Mouse (Mus musculus): Measurements from ENCODE around the gene Gm48551. TPM values are rescaled to one million over a fixed set of nuclear protein-coding genes. Genes with fewer than 3 reads are reported as not detected.

The Gm48551 gene
- polyA plus RNA-seq (2015; fragmentation: Nextera tagmentation; extraction: Ambion mirVana): 1.9 and 2.1 TPM in 2 replicates

GRCm38 (mm10) chr10:81383802-81384604 is at the start of gene Gm48551, which contains the start of gene Dohh:
Gm48551 (plus strand) TSS chr10:81384466.
Dohh (plus strand) TSS chr10:81384428.
- no peaks in the 10 kb centered on the region for H3K9me3 ChIP-seq (replicated peaks; ENCODE audit: low read length)
- no peaks in the 10 kb centered on the region for H3K27me3 ChIP-seq (ENCODE audit: insufficient read depth, low read length)
- WGBS: 5% methylated on average over 50 of the region's 54 CpGs
- H3K4me1 ChIP-seq (replicated peaks; ENCODE audit: insufficient read depth, low read length): peaks cover 12% of the 10 kb centered on the region; the same call in 1 of the 2 replicates
- H3K9ac ChIP-seq (ENCODE audit: low read depth, low read length): peak within 1 kb of the TSS; percentile 74
- peak within 1 kb of the TSS; percentile 90 for H3K27ac ChIP-seq
- ATAC-seq (replicated peaks; ENCODE audit: low FRiP score, low read depth) (peak; percentile 93), DNase-seq (ENCODE audit: low spot score) (peak; percentile 99)
- peak within 1 kb of the TSS; percentile 81 for H3K4me3 ChIP-seq (replicated peaks; ENCODE audit: low read depth, low read length)
- peaks cover 20% of the 10 kb centered on the region; the same call in 1 of the 2 replicates for H3K36me3 ChIP-seq (ENCODE audit: insufficient read depth, low read length)
- TF ChIP-seq CTCF (IDR thresholded peaks at IDR 0.05; ENCODE audit: low read depth): 0 out of 2 replicates have a peak, but pooled peaks have one; percentile 20
- H3K4me2 ChIP-seq (ENCODE audit: low read length): peak within 1 kb of the TSS; percentile 85

DNA sequence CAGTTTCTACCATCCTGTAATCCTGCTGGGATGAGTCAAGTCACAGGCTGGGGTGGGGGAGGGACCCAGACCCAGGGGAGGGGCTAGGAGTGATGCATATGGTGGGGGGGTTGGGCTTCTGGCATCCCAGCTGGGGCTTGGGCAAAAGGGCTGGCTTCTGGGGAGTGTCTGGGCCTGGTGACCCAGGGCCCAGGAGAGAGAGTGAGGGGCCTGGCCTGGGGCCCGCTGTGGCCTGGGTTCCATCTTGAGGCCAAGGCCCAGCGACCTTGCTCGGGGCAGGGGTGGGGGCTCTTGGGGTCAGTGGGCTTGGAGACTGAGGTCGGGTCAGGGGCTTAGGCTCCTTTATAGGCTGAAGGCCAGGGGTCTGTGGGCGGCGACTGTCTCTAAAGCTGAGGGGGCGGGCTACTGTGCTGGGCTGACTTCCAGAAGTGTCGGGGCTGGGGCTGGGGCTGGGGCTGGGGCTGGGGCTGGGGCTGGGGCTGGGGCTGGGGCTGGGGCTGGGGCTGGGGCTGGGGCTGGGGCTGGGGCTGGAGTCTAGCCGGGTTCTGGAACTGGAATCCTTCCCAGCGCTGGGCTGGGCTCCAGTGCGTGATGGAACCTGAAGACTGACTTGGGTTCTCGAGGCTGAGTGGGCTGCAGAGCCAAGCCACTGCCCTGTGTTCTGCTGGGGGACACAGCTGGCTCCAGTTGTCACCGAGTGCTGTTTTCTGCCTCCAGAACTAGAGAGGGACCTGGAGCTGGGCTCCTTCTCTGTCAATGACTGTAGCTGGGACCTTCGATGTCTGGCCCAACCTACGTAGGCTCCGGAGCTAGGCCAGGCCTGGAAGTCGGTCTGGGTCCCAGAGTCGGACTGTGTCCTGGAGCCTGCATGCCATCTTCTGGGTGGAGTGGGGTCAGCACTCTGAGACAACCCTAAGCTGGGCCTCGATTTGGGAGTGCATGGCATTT is 48.6 kb upstream of the Gm48551 start:
- ATAC-seq (replicated peaks; ENCODE audit: low FRiP score, low read depth): peak; percentile 23
- Histone ChIP-seq H3K27ac (peak overlapping the region; percentile 66), H3K9me3 (replicated peaks; ENCODE audit: low read length) (no peaks in the 10 kb centered on the region), H3K4me2 (ENCODE audit: low read length) (no peak overlapping the region), H3K36me3 (ENCODE audit: insufficient read depth, low read length) (no peaks in the 10 kb centered on the region), H3K4me3 (replicated peaks; ENCODE audit: low read depth, low read length) (no peak overlapping the region), H3K27me3 (ENCODE audit: insufficient read depth, low read length) (no peaks in the 10 kb centered on the region), H3K4me1 (replicated peaks; ENCODE audit: insufficient read depth, low read length) (peaks cover 20% of the 10 kb centered on the region; the same call in 1 of the 2 replicates), H3K9ac (ENCODE audit: low read depth, low read length) (no peak overlapping the region)
- DNase-seq (ENCODE audit: low spot score): peak; percentile 48
- peak; percentile 25; the same call in 1 of the 2 replicates for TF ChIP-seq CTCF (IDR thresholded peaks at IDR 0.05; ENCODE audit: low read depth)
- 53% methylated on average over 14 of the region's 19 CpGs for WGBS

DNA sequence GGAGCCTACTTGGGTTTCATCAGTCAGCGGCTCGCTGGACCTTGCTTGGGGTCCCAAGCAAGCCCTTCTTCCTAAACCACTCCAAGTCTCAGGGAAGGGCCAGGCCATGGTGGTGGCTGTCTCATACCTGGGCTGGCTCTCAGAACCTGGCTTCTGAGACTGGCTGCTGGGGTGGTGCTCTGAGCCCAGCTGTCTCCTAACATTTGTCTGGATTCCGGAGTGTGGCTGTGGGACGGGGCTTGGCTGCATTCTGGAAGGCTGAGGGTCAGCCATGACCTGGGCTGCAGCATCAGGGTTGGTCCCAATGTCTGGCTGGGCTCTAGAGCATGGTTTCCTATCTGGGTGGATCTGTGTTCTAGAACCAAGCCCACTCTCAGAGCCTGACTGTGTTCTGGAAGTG is 47.7 kb upstream of the Gm48551 start:
- no peak overlapping the region for H3K4me2 ChIP-seq (ENCODE audit: low read length)
- H3K4me3 ChIP-seq (replicated peaks; ENCODE audit: low read depth, low read length): no peak overlapping the region
- H3K9me3 ChIP-seq (replicated peaks; ENCODE audit: low read length): no peaks in the 10 kb centered on the region
- H3K27me3 ChIP-seq (ENCODE audit: insufficient read depth, low read length): no peaks in the 10 kb centered on the region
- peak overlapping the region; percentile 66 for H3K27ac ChIP-seq
- DNase-seq (ENCODE audit: low spot score) (no peak), ATAC-seq (replicated peaks; ENCODE audit: low FRiP score, low read depth) (no peak)
- no peak for TF ChIP-seq CTCF (IDR thresholded peaks at IDR 0.05; ENCODE audit: low read depth)
- 80% methylated on average over 4 of the region's 4 CpGs for WGBS
- H3K9ac ChIP-seq (ENCODE audit: low read depth, low read length): no peak overlapping the region
- H3K4me1 ChIP-seq (replicated peaks; ENCODE audit: insufficient read depth, low read length): peaks cover 20% of the 10 kb centered on the region; the same call in 1 of the 2 replicates
- no peaks in the 10 kb centered on the region for H3K36me3 ChIP-seq (ENCODE audit: insufficient read depth, low read length)

- Histone ChIP-seq H3K4me2 (ENCODE audit: low read length) (no peak overlapping the region), H3K4me3 (replicated peaks; ENCODE audit: low read depth, low read length) (no peak overlapping the region), H3K36me3 (ENCODE audit: insufficient read depth, low read length) (no peaks in the 10 kb centered on the region), H3K27ac (no peak overlapping the region), H3K27me3 (ENCODE audit: insufficient read depth, low read length) (0 out of 2 replicates have a peak, but pooled peaks cover 18% of the 10 kb centered on the region), H3K9ac (ENCODE audit: low read depth, low read length) (no peak overlapping the region), H3K4me1 (replicated peaks; ENCODE audit: insufficient read depth, low read length) (0 out of 2 replicates have a peak, but pooled peaks cover 8% of the 10 kb centered on the region), H3K9me3 (replicated peaks; ENCODE audit: low read length) (no peaks in the 10 kb centered on the region)
- ATAC-seq (replicated peaks; ENCODE audit: low FRiP score, low read depth) (no peak), DNase-seq (ENCODE audit: low spot score) (no peak)
- WGBS: 47% methylated on average over 17 of the region's 17 CpGs
- no peak for TF ChIP-seq CTCF (IDR thresholded peaks at IDR 0.05; ENCODE audit: low read depth)
These were observed 43.5 kb upstream of the Gm48551 start for GRCm38 (mm10) chr10:81340551-81341332.

GRCm38 (mm10) chr10:81341333-81341949 is 42.8 kb upstream of the Gm48551 start:
- H3K9ac ChIP-seq (ENCODE audit: low read depth, low read length): no peak overlapping the region
- no peaks in the 10 kb centered on the region for H3K36me3 ChIP-seq (ENCODE audit: insufficient read depth, low read length)
- H3K4me2 ChIP-seq (ENCODE audit: low read length): no peak overlapping the region
- H3K27me3 ChIP-seq (ENCODE audit: insufficient read depth, low read length): 0 out of 2 replicates have a peak, but pooled peaks cover 18% of the 10 kb centered on the region
- ATAC-seq (replicated peaks; ENCODE audit: low FRiP score, low read depth) (no peak), DNase-seq (ENCODE audit: low spot score) (peak; percentile 78)
- H3K27ac ChIP-seq: no peak overlapping the region
- H3K9me3 ChIP-seq (replicated peaks; ENCODE audit: low read length): no peaks in the 10 kb centered on the region
- 35% methylated on average over 16 of the region's 16 CpGs for WGBS
- 0 out of 2 replicates have a peak, but pooled peaks cover 1% of the 10 kb centered on the region for H3K4me1 ChIP-seq (replicated peaks; ENCODE audit: insufficient read depth, low read length)
- H3K4me3 ChIP-seq (replicated peaks; ENCODE audit: low read depth, low read length): no peak overlapping the region
- peak; percentile 85 for TF ChIP-seq CTCF (IDR thresholded peaks at IDR 0.05; ENCODE audit: low read depth)

Data from kidney, postnatal 0 days (tissue).